Mouse (Mus musculus) erythroblast, embryonic 14.5 days (primary cell): Measurements from ENCODE around the gene Gm10318.

Source experiments
- GATA1 ChIP-seq: IDR thresholded peaks from 2 replicates; pipeline ENCODE4 v1.6.1; 2012; ENCODE audit warnings: low read length, inconsistent platforms, mixed read lengths
- TAL1 ChIP-seq: IDR thresholded peaks from 3 replicates; pipeline ENCODE4 v1.6.1; 2012; ENCODE audit warnings: low read length, inconsistent platforms, mixed read lengths

GRCm38 (mm10) chr10:77900903-77901818, 48.5 kb downstream of the Gm10318 start:
- no peak for TF ChIP-seq TAL1
- TF ChIP-seq GATA1: no peak
